Mouse (Mus musculus): ENCODE data around the gene Kdm4b. TPM values are rescaled to one million over a fixed set of nuclear protein-coding genes. Genes with fewer than 3 reads are reported as not detected.

Gene Kdm4b
- total and polyA plus RNA-seq, 2 experiments from 2014 or later = 53.2 to 133 TPM

GRCm38 (mm10) chr17:56356921-56357885 is 31.3 kb downstream of the Kdm4b start:
- WGBS = 70% methylated on average over 9 of the region's 9 CpGs
- Histone ChIP-seq H3K36me3 (ENCODE audit: insufficient read depth) (peaks cover 73% of the 10 kb centered on the region), H3K4me1 (ENCODE audit: insufficient read depth) (no peaks in the 10 kb centered on the region), H3K4me2 (ENCODE audit: low read depth) (no peak overlapping the region), H3K9me3 (ENCODE audit: low read length) (no peaks in the 10 kb centered on the region), H3K27ac (ENCODE audit: low read depth, low read length) (no peak overlapping the region), H3K27me3 (ENCODE audit: insufficient read depth, low read length) (no peaks in the 10 kb centered on the region), H3K4me3 (ENCODE audit: low read depth, low read length) (no peak overlapping the region), H3K9ac (no peak overlapping the region)
- ATAC-seq = peak; percentile 87
- peak; percentile 95 for TF ChIP-seq CTCF (IDR thresholded peaks at IDR 0.05; ENCODE audit: low read depth)
- peak; percentile 88 for DNase-seq

GRCm38 (mm10) chr17:56359183-56359725 is 33.4 kb downstream of the Kdm4b start:
- H3K9ac ChIP-seq = no peak overlapping the region
- no peak for DNase-seq
- WGBS = 74% methylated on average over 3 of the region's 3 CpGs
- H3K4me3 ChIP-seq (ENCODE audit: low read depth, low read length) = no peak overlapping the region
- no peaks in the 10 kb centered on the region for H3K27me3 ChIP-seq (ENCODE audit: insufficient read depth, low read length)
- no peak; the same call in 1 of the 2 replicates for TF ChIP-seq CTCF (IDR thresholded peaks at IDR 0.05; ENCODE audit: low read depth)
- no peak overlapping the region for H3K4me2 ChIP-seq (ENCODE audit: low read depth)
- no peaks in the 10 kb centered on the region for H3K4me1 ChIP-seq (ENCODE audit: insufficient read depth)
- peaks cover 59% of the 10 kb centered on the region for H3K36me3 ChIP-seq (ENCODE audit: insufficient read depth)
- H3K27ac ChIP-seq (ENCODE audit: low read depth, low read length) = no peak overlapping the region
- no peaks in the 10 kb centered on the region for H3K9me3 ChIP-seq (ENCODE audit: low read length)
- ATAC-seq = no peak

GRCm38 (mm10) chr17:56359864-56360263 is 34.0 kb downstream of the Kdm4b start:
- H3K36me3 ChIP-seq (ENCODE audit: insufficient read depth) = peaks cover 53% of the 10 kb centered on the region
- no peak for TF ChIP-seq CTCF (IDR thresholded peaks at IDR 0.05; ENCODE audit: low read depth)
- peak overlapping the region; percentile 57; the same call in 1 of the 2 replicates for H3K27ac ChIP-seq (ENCODE audit: low read depth, low read length)
- WGBS = 70% methylated on average over 1 of the region's 1 CpGs
- no peak overlapping the region for H3K4me3 ChIP-seq (ENCODE audit: low read depth, low read length)
- no peaks in the 10 kb centered on the region for H3K4me1 ChIP-seq (ENCODE audit: insufficient read depth)
- ATAC-seq (no peak), DNase-seq (no peak)
- H3K9ac ChIP-seq = 0 out of 2 replicates have a peak overlapping the region, but pooled peaks have one; percentile 19
- no peaks in the 10 kb centered on the region for H3K27me3 ChIP-seq (ENCODE audit: insufficient read depth, low read length)
- no peak overlapping the region for H3K4me2 ChIP-seq (ENCODE audit: low read depth)
- no peaks in the 10 kb centered on the region for H3K9me3 ChIP-seq (ENCODE audit: low read length)

- Histone ChIP-seq H3K9me3 (ENCODE audit: low read length) (no peaks in the 10 kb centered on the region), H3K36me3 (ENCODE audit: insufficient read depth) (peaks cover 47% of the 10 kb centered on the region), H3K27me3 (ENCODE audit: insufficient read depth, low read length) (no peaks in the 10 kb centered on the region), H3K4me1 (ENCODE audit: insufficient read depth) (0 out of 2 replicates have a peak, but pooled peaks cover 4% of the 10 kb centered on the region), H3K9ac (0 out of 2 replicates have a peak overlapping the region, but pooled peaks have one; percentile 19), H3K4me2 (ENCODE audit: low read depth) (no peak overlapping the region), H3K4me3 (ENCODE audit: low read depth, low read length) (no peak overlapping the region), H3K27ac (ENCODE audit: low read depth, low read length) (peak overlapping the region; percentile 57; the same call in 1 of the 2 replicates)
- TF ChIP-seq CTCF (IDR thresholded peaks at IDR 0.05; ENCODE audit: low read depth) = no peak
- DNase-seq = peak; percentile 32
- 23% methylated on average over 8 of the region's 8 CpGs for WGBS
- ATAC-seq = peak; percentile 38
These were observed 34.6 kb downstream of the Kdm4b start for GRCm38 (mm10) chr17:56360451-56360850.

GRCm38 (mm10) chr17:56361542-56361941 is 35.7 kb downstream of the Kdm4b start:
- ATAC-seq (no peak), DNase-seq (no peak)
- Histone ChIP-seq H3K36me3 (ENCODE audit: insufficient read depth) (peaks cover 40% of the 10 kb centered on the region), H3K27me3 (ENCODE audit: insufficient read depth, low read length) (no peaks in the 10 kb centered on the region), H3K9me3 (ENCODE audit: low read length) (no peaks in the 10 kb centered on the region), H3K4me1 (ENCODE audit: insufficient read depth) (0 out of 2 replicates have a peak, but pooled peaks cover 5% of the 10 kb centered on the region), H3K4me2 (ENCODE audit: low read depth) (no peak overlapping the region), H3K4me3 (ENCODE audit: low read depth, low read length) (no peak overlapping the region), H3K27ac (ENCODE audit: low read depth, low read length) (no peak overlapping the region), H3K9ac (no peak overlapping the region)
- WGBS = 92% methylated on average over 2 of the region's 2 CpGs
- TF ChIP-seq CTCF (IDR thresholded peaks at IDR 0.05; ENCODE audit: low read depth) = no peak

GRCm38 (mm10) chr17:56365791-56366673 is 40.2 kb downstream of the Kdm4b start:
- ATAC-seq (peak; percentile 36; the same call in 1 of the 2 replicates), DNase-seq (no peak)
- H3K9ac ChIP-seq = no peak overlapping the region
- no peak overlapping the region for H3K4me3 ChIP-seq (ENCODE audit: low read depth, low read length)
- peak overlapping the region; percentile 41; the same call in 1 of the 2 replicates for H3K27ac ChIP-seq (ENCODE audit: low read depth, low read length)
- H3K4me1 ChIP-seq (ENCODE audit: insufficient read depth) = peaks cover 8% of the 10 kb centered on the region; the same call in 1 of the 2 replicates
- H3K9me3 ChIP-seq (ENCODE audit: low read length) = no peaks in the 10 kb centered on the region
- no peaks in the 10 kb centered on the region for H3K27me3 ChIP-seq (ENCODE audit: insufficient read depth, low read length)
- no peak overlapping the region for H3K4me2 ChIP-seq (ENCODE audit: low read depth)
- 50% methylated on average over 7 of the region's 7 CpGs for WGBS
- no peak for TF ChIP-seq CTCF (IDR thresholded peaks at IDR 0.05; ENCODE audit: low read depth)
- H3K36me3 ChIP-seq (ENCODE audit: insufficient read depth) = peaks cover 47% of the 10 kb centered on the region

Measured in forebrain, postnatal 0 days (tissue).